Mouse (Mus musculus) CD4-positive, CD25-positive, alpha-beta regulatory T cell, adult 4 months (primary cell): ENCODE results near the gene Ugcg. TPM values are rescaled to one million over a fixed set of nuclear protein-coding genes. Genes with fewer than 3 reads are reported as not detected.
A peak's percentile ranks its signal among the peaks of the same experiment; 100 is the strongest.
"Not testable (repeated sequence)": the region's sequence is repeated elsewhere in the genome, so short reads cannot be mapped to it uniquely, and the experiment has no call there.

Experiments
- ATAC-seq: one replicate; pipeline ENCODE4 v1.8.0; 2017
- polyA plus RNA-seq, 2 experiments: library from polyadenylated mRNA; unstranded; fragments of 100-300 nt; shearing (Covaris generic); gene quantifications; one replicate each; pipeline ENCODE4 v1.2.1; 2017

Gene Ugcg
- polyA plus RNA-seq, 2 experiments from 2014 or later: 15.4 to 28.8 TPM

- peak; percentile 89 for ATAC-seq
Measured at GRCm38 (mm10) chr4:59260871-59261515, 71.9 kb downstream of the Ugcg start.

GRCm38 (mm10) chr4:59261582-59261981 is 72.5 kb downstream of the Ugcg start:
- not testable (repeated sequence) for ATAC-seq

- no peak for ATAC-seq
Measured at GRCm38 (mm10) chr4:59262156-59262555, 73.1 kb downstream of the Ugcg start.

GRCm38 (mm10) chr4:59263418-59263817 is 74.4 kb downstream of the Ugcg start:
- no peak for ATAC-seq

- ATAC-seq: no peak
Measured at GRCm38 (mm10) chr4:59264611-59265095, 75.6 kb downstream of the Ugcg start.

GRCm38 (mm10) chr4:59265182-59265581 is 76.1 kb downstream of the Ugcg start:
- ATAC-seq: peak; percentile 25

GRCm38 (mm10) chr4:59265631-59266030 is 76.6 kb downstream of the Ugcg start:
- no peak for ATAC-seq

Other genes with a start within 250 kb of the Ugcg start
- gene Zkscan16, start 245.6 kb upstream of the Ugcg start, polyA plus RNA-seq: not detected
- gene Ptgr1, start 202.1 kb upstream of the Ugcg start, polyA plus RNA-seq: under 1 TPM; 0.19 to 0.70 TPM
- 1 to 10 TPM; 1.1 to 1.6 TPM for gene Dnajc25, start 194.2 kb upstream of the Ugcg start, polyA plus RNA-seq
- gene Gm20503, start 186.0 kb upstream of the Ugcg start, polyA plus RNA-seq: not detected
- 100 to 1,000 TPM; 105 to 116 TPM for gene Gng10, start 154.2 kb upstream of the Ugcg start, polyA plus RNA-seq
- not detected for gene AI481877, start 50.3 kb upstream of the Ugcg start, polyA plus RNA-seq
- 1 to 10 TPM in 1 of 2 experiments, under 1 TPM in 1; 0.99 to 3.2 TPM for gene Susd1, start 249.4 kb downstream of the Ugcg start, polyA plus RNA-seq